In the genomic region with DNA sequence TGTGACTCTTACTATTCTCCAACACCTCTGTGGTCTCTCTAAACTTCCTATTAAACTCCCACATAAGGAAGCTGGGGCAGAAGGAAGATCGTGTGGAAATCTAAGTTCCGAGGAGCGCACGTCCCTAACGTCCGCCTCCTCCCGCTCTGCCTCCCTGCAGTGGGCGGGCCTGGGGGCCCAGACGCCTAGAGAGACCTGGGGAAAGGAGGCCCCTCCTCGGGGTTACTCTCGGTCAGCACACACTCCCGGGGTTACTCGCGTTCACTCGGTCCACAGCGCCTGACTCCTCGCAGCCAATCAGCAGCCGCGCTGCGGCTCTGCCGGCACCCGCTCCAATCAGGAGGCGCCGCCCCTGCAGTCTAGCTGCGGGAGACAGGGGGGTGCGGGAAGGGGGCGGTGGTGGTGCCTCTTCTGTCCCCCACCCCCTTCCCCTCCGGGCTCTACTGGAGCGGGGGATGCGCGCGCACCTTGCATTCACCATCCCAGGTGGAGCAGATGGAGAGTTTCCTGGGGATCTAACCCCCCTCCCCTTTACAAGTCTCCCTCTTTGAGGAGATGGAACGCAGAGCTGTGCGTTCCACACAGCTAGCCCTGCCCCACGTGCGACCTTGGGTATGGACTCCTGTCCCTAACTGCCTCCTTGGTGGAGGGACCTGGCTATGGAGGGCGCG, we compare ENCODE assay signal across 8 mouse cellular contexts. TPM values are rescaled to one million over a fixed set of nuclear protein-coding genes. Genes with fewer than 3 reads are reported as not detected.
DNase-seq lines count a peak whose midpoint lies in the region; ATAC-seq and TF ChIP-seq lines count a peak whose summit lies in the region.

No protein-coding gene starts in this region.

- peak; percentile 95 for ATAC-seq in granulocyte monocyte progenitor cell, adult 5-6 weeks (replicated peaks; ENCODE audit: poor library complexity, severe bottlenecking)
- ATAC-seq in intestine, postnatal 0 days = peak; percentile 99
- peak; percentile 99 for ATAC-seq in midbrain, embryonic 11.5 days (ENCODE audit: low FRiP score)

- no peak for TF ChIP-seq CTCF in intestine, postnatal 0 days (IDR thresholded peaks at IDR 0.05; ENCODE audit: low read depth)

- no peaks in the 10 kb centered on the region for H3K27me3 ChIP-seq in embryonic facial prominence, embryonic 10.5 days (replicated peaks; ENCODE audit: low read depth, poor library complexity, severe bottlenecking)
- no peaks in the 10 kb centered on the region for H3K27me3 ChIP-seq in intestine, postnatal 0 days (replicated peaks; ENCODE audit: control insufficient read depth, insufficient read depth, low read length)
- H3K27me3 ChIP-seq in midbrain, embryonic 11.5 days (ENCODE audit: control insufficient read depth, insufficient read depth, low read length) = no peaks in the 10 kb centered on the region

- H3K4me3 ChIP-seq in embryonic facial prominence, embryonic 10.5 days = peak overlapping the region; percentile 61
- H3K4me3 ChIP-seq in intestine, postnatal 0 days (ENCODE audit: low read depth, low read length) = peak overlapping the region; percentile 45
- peak overlapping the region; percentile 36 for H3K4me3 ChIP-seq in midbrain, embryonic 11.5 days (ENCODE audit: low read depth, low read length)

- H3K9me3 ChIP-seq in embryonic facial prominence, embryonic 10.5 days = no peaks in the 10 kb centered on the region
- no peaks in the 10 kb centered on the region for H3K9me3 ChIP-seq in intestine, postnatal 0 days (ENCODE audit: control insufficient read depth)
- H3K9me3 ChIP-seq in midbrain, embryonic 11.5 days (ENCODE audit: control insufficient read depth, low read length) = no peaks in the 10 kb centered on the region

- WGBS in embryonic facial prominence, embryonic 10.5 days = under 1% methylated on average over 38 of the region's 38 CpGs
- under 1% methylated on average over 38 of the region's 38 CpGs for WGBS in intestine, postnatal 0 days
- 0% methylated on average over 37 of the region's 38 CpGs for WGBS in midbrain, embryonic 11.5 days

- H3K27ac ChIP-seq in embryonic facial prominence, embryonic 10.5 days (replicated peaks) = peak overlapping the region; percentile 95
- H3K27ac ChIP-seq in intestine, postnatal 0 days (ENCODE audit: low read depth, low read length) = peak overlapping the region; percentile 95
- peak overlapping the region; percentile 91 for H3K27ac ChIP-seq in midbrain, embryonic 11.5 days (ENCODE audit: low read depth, low read length)

- intact Hi-C loops in left cerebral cortex, postnatal 4 days (cut with DNase I) = no loop called here

- peak overlapping the region; percentile 84 for H3K4me2 ChIP-seq in intestine, postnatal 0 days (replicated peaks; ENCODE audit: low read depth)
- H3K4me2 ChIP-seq in midbrain, embryonic 11.5 days = peak overlapping the region; percentile 80

- H3K4me1 ChIP-seq in embryonic facial prominence, embryonic 10.5 days = peaks cover 67% of the 10 kb centered on the region
- H3K4me1 ChIP-seq in intestine, postnatal 0 days (replicated peaks; ENCODE audit: control insufficient read depth, insufficient read depth, low read length) = peaks cover 22% of the 10 kb centered on the region; the same call in 1 of the 2 replicates
- H3K4me1 ChIP-seq in midbrain, embryonic 11.5 days (ENCODE audit: control insufficient read depth, insufficient read depth, low read length) = peaks cover 29% of the 10 kb centered on the region

- H3K9ac ChIP-seq in intestine, postnatal 0 days (ENCODE audit: low read depth, low read length) = peak overlapping the region; percentile 48
- H3K9ac ChIP-seq in midbrain, embryonic 11.5 days (ENCODE audit: low read length) = peak overlapping the region; percentile 62

- DNase-seq in adrenal gland, postnatal 14 days = peak; percentile 97
- DNase-seq in embryonic facial prominence, embryonic 10.5 days (ENCODE audit: low spot score) = peak; percentile 99
- peak; percentile 97 for DNase-seq in left cerebral cortex, postnatal 4 days
- peak; percentile 99 for DNase-seq in midbrain, embryonic 11.5 days (ENCODE audit: low spot score, missing footprints)
- peak; percentile 96 for DNase-seq in right cerebral cortex, postnatal 4 days
- DNase-seq in yolk sac, embryonic 10.5 days (ENCODE audit: low spot score) = peak; percentile 98

- H3K36me3 ChIP-seq in embryonic facial prominence, embryonic 10.5 days (replicated peaks) = no peaks in the 10 kb centered on the region
- H3K36me3 ChIP-seq in intestine, postnatal 0 days (ENCODE audit: control insufficient read depth, insufficient read depth) = no peaks in the 10 kb centered on the region
- no peaks in the 10 kb centered on the region for H3K36me3 ChIP-seq in midbrain, embryonic 11.5 days (ENCODE audit: control insufficient read depth, insufficient read depth, low read length)

RNA-seq across cellular contexts. Expression of gene Scd2, which starts 9.3 kb away (rescaled TPM):
- total RNA-seq in adrenal gland, postnatal 14 days (2021) = 337 and 408 TPM in 2 replicates
- 324 and 353 TPM in 2 replicates for polyA plus RNA-seq in embryonic facial prominence, embryonic 10.5 days (2016; fragmentation: Nextera tagmentation; extraction: Ambion mirVana)
- total RNA-seq in granulocyte monocyte progenitor cell, adult 5-6 weeks (2014; fragmentation: Nextera tagmentation) = 91.6 and 93.4 TPM in 2 replicates
- total RNA-seq in granulocyte monocyte progenitor cell, adult 5-6 weeks (2017) = 108 and 109 TPM in 2 replicates
- polyA plus RNA-seq in intestine, postnatal 0 days (2015; fragmentation: Nextera tagmentation; extraction: Ambion mirVana) = 35.6 and 42.1 TPM in 2 replicates
- total RNA-seq in left cerebral cortex, postnatal 4 days (2021) = 100 to 1,000 TPM; 554 to 565 TPM
- polyA plus RNA-seq in midbrain, embryonic 11.5 days (2014; fragmentation: Nextera tagmentation; extraction: Ambion mirVana) = 353 and 358 TPM in 2 replicates

RNA-seq across cellular contexts. Expression of gene Scd4, which starts 48.7 kb away (rescaled TPM):
- total RNA-seq in adrenal gland, postnatal 14 days (2021) = 2.2 and 2.9 TPM in 2 replicates
- polyA plus RNA-seq in embryonic facial prominence, embryonic 10.5 days (2016; fragmentation: Nextera tagmentation; extraction: Ambion mirVana) = 0.05 and 0.10 TPM in 2 replicates
- total RNA-seq in granulocyte monocyte progenitor cell, adult 5-6 weeks (2014; fragmentation: Nextera tagmentation) = not detected in 2 replicates
- total RNA-seq in granulocyte monocyte progenitor cell, adult 5-6 weeks (2017) = 0.22 TPM in 1 of 2 replicates, not detected in the other
- 0.04 TPM in 1 of 2 replicates, not detected in the other for polyA plus RNA-seq in intestine, postnatal 0 days (2015; fragmentation: Nextera tagmentation; extraction: Ambion mirVana)
- total RNA-seq in left cerebral cortex, postnatal 4 days (2021) = 1 to 10 TPM; 1.7 to 2.3 TPM
- polyA plus RNA-seq in midbrain, embryonic 11.5 days (2014; fragmentation: Nextera tagmentation; extraction: Ambion mirVana) = 0.06 TPM in 1 of 2 replicates, not detected in the other

Comparison
In these comparisons a context has a peak if more than half of its experiments do, and no peak if none do; other contexts are left out.
1. Peak in every context shown above with its lines: DNase-seq, ATAC-seq, H3K4me3 ChIP-seq and H3K27ac ChIP-seq.